Mouse (Mus musculus): ENCODE results near the gene G430095P16Rik.

DNA sequence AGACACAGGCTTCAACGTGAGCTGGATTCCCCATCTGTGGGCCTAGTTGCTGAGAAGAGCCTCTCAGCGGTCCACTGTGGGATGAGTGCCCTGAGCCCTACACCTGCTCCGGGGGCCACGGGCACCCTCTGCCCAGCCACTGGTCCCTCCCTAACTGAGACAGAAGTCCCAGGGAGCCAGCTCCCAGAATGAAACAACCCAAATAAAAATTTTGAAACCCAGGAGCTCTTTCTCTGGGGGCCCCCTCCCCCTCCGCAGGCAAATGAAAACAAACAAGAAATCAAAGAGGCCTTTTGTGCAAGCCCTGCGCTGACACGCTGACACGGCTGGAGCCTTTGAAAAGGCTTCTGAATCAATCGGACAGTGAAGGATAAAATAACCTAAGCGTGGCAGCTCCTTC, 42.8 kb downstream of the G430095P16Rik start:
- TF ChIP-seq CTCF (IDR thresholded peaks at IDR 0.05; ENCODE audit: control insufficient read depth, insufficient read depth, insufficient read length) (no peak), USF1 (IDR thresholded peaks at IDR 0.05; ENCODE audit: low read depth) (no peak), MAX (IDR thresholded peaks at IDR 0.05) (no peak), CEBPB (IDR thresholded peaks at IDR 0.05; ENCODE audit: low read depth) (no peak), MYOG (IDR thresholded peaks at IDR 0.05; ENCODE audit: control insufficient read depth, extremely low read depth, insufficient read length) (no peak), MYOD1 (IDR thresholded peaks at IDR 0.05; ENCODE audit: control insufficient read depth, insufficient read length, low read depth) (no peak), FOSL1 (IDR thresholded peaks at IDR 0.05; ENCODE audit: insufficient read depth, low read length, poor library complexity, severe bottlenecking) (no peak)

Measured in C2C12 (cell line).